Mouse (Mus musculus) myocyte (in vitro differentiated cells): ENCODE results near the gene Igfbp4.

Experiments
- CEBPB ChIP-seq: IDR thresholded peaks from 2 replicates; pipeline ENCODE4 v1.6.1; 2011; ENCODE audit warnings: mild to moderate bottlenecking, moderate library complexity; ENCODE audit not compliant: poor library complexity, insufficient read depth, severe bottlenecking
- E2F4 ChIP-seq: IDR thresholded peaks from one replicate; pipeline ENCODE4 v1.6.1; 2011; ENCODE audit warnings: mild to moderate bottlenecking, control low read depth, moderate library complexity; ENCODE audit not compliant: insufficient read depth
- MAX ChIP-seq: IDR thresholded peaks from one replicate; pipeline ENCODE4 v1.6.1; 2011; ENCODE audit warnings: low read depth, mild to moderate bottlenecking, control low read depth
- MYOD1 ChIP-seq, 3 experiments: IDR thresholded peaks; one replicate each; pipeline ENCODE4 v1.6.1; 2011; ENCODE audit warnings: control low read depth in 2 of 3, low read depth in 2 of 3, mild to moderate bottlenecking in 2 of 3, moderate library complexity in 1 of 3; ENCODE audit not compliant: insufficient read length in 2 of 3, control insufficient read depth in 1 of 3
- MYOG ChIP-seq, 3 experiments: IDR thresholded peaks; one replicate each; pipeline ENCODE4 v1.6.1; 2011; ENCODE audit warnings: control low read depth in 2 of 3, low read depth in 2 of 3, mild to moderate bottlenecking in 2 of 3; ENCODE audit not compliant: insufficient read length in 2 of 3, control insufficient read depth in 1 of 3, insufficient read depth in 1 of 3
- POLR2A ChIP-seq: IDR thresholded peaks from one replicate; pipeline ENCODE4 v1.6.1; 2011; ENCODE audit warnings: low read depth, mild to moderate bottlenecking, control low read depth, moderate library complexity; ENCODE audit not compliant: insufficient read length
- POLR2AphosphoS2 ChIP-seq: IDR thresholded peaks from one replicate; pipeline ENCODE4 v1.6.1; 2011; ENCODE audit warnings: low read depth, control low read depth; ENCODE audit not compliant: insufficient read length
- TCF12 ChIP-seq: IDR thresholded peaks from one replicate; pipeline ENCODE4 v1.6.1; 2011; ENCODE audit warnings: mild to moderate bottlenecking, control low read depth; ENCODE audit not compliant: poor library complexity, insufficient read depth, severe bottlenecking
- USF1 ChIP-seq: IDR thresholded peaks from one replicate; pipeline ENCODE4 v1.6.1; 2011; ENCODE audit warnings: low read depth, mild to moderate bottlenecking, control low read depth, moderate library complexity

DNA sequence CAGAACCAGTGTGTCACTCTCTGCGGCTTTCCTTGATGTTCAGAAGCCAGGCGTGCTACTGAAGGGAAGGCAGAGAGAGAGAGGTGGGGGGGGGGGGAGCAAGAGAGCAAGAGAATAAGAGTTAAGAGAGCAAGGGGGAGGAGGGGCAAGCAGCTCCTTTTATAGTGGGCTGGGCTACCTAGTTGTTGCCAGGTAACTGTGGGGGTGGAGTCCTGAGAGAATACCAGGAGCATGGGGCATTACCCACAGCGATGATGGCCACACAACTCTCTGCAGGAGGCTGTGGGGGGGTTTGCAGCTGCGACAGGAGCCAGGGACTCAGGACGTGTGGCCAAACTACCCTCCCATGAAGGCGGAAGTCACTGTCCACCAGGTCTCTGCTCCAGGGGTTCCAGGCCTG is 15.2 kb upstream of the Igfbp4 start:
- TF ChIP-seq MYOD1 (IDR thresholded peaks at IDR 0.05; ENCODE audit: control insufficient read depth in 1 of 3, insufficient read length in 2 of 3, low read depth in 2 of 3) (no peak), POLR2A (no peak), CEBPB (no peak), MYOG (IDR thresholded peaks at IDR 0.05; ENCODE audit: control insufficient read depth in 1 of 3, insufficient read depth in 1 of 3, insufficient read length in 2 of 3, low read depth in 2 of 3) (no peak), MAX (no peak), USF1 (no peak), E2F4 (no peak), POLR2AphosphoS2 (no peak), TCF12 (no peak)
